In genomic region chr4:140986711-140987395, GRCm38 (mm10) we compare ENCODE assay signal across 8 mouse cellular contexts. TPM values are rescaled to one million over a fixed set of nuclear protein-coding genes. Genes with fewer than 3 reads are reported as not detected.
A peak's percentile ranks its signal among the peaks of the same experiment; 100 is the strongest.
DNase-seq lines count a peak whose midpoint lies in the region; ATAC-seq lines count a peak whose summit lies in the region.

Gene Atp13a2 (plus strand): TSS chr4:140986873.

- peak; percentile 89 for ATAC-seq in hindbrain, embryonic 16.5 days

- no peaks in the 10 kb centered on the region for H3K27me3 ChIP-seq in hindbrain, embryonic 16.5 days (replicated peaks; ENCODE audit: control insufficient read depth, insufficient read depth, low read length)

- H3K9ac ChIP-seq in hindbrain, embryonic 16.5 days (ENCODE audit: low read depth, low read length): peak within 1 kb of the TSS; percentile 98

- peaks cover 48% of the 10 kb centered on the region for H3K79me2 ChIP-seq in macrophage (ENCODE audit: inconsistent target)

- peak within 1 kb of the TSS; percentile 59 for H3K4me2 ChIP-seq in hindbrain, embryonic 16.5 days (ENCODE audit: low read length)

- H3K4me3 ChIP-seq in hindbrain, embryonic 16.5 days (ENCODE audit: low read length): peak within 1 kb of the TSS; percentile 86
- H3K4me3 ChIP-seq in macrophage (ENCODE audit: inconsistent target): peak within 1 kb of the TSS; percentile 94

- no peaks in the 10 kb centered on the region for H3K36me3 ChIP-seq in hindbrain, embryonic 16.5 days (ENCODE audit: control insufficient read depth, insufficient read depth, low read length)
- peaks cover 23% of the 10 kb centered on the region; the same call in 1 of the 2 replicates for H3K36me3 ChIP-seq in macrophage (ENCODE audit: inconsistent target)

- peaks cover 30% of the 10 kb centered on the region for H3K4me1 ChIP-seq in hindbrain, embryonic 16.5 days (ENCODE audit: control insufficient read depth, insufficient read depth, low read depth, low read length)

- H3K27ac ChIP-seq in hindbrain, embryonic 16.5 days (ENCODE audit: low read depth, low read length): peak within 1 kb of the TSS; percentile 83
- H3K27ac ChIP-seq in macrophage: peak within 1 kb of the TSS; percentile 98

- H3K9me3 ChIP-seq in hindbrain, embryonic 16.5 days (ENCODE audit: control insufficient read depth, low read length): no peaks in the 10 kb centered on the region

- DNase-seq in T-cell, adult 2 months (ENCODE audit: low spot score): peak; percentile 81
- DNase-seq in cerebellum, postnatal 36 days: peak; percentile 95 to 96
- peak; percentile 89 for DNase-seq in gastrocnemius, adult 18-20 months (ENCODE audit: low spot score)
- peak; percentile 93 to 96 for DNase-seq in left cerebral cortex, adult 18-20 months (ENCODE audit: low spot score in 2 of 2)
- DNase-seq in right cerebral cortex, adult 18-20 months: peak; percentile 95
- DNase-seq in urinary bladder, postnatal 10 days (ENCODE audit: low spot score): peak; percentile 70

- WGBS in hindbrain, embryonic 16.5 days: 0% methylated on average over 38 of the region's 58 CpGs
- WGBS in macrophage (ENCODE audit: missing documents): under 1% methylated on average over 58 of the region's 58 CpGs

RNA-seq across cellular contexts. Expression of gene Atp13a2, which starts in this region (rescaled TPM):
- 10 to 100 TPM; 16.2 to 21.1 TPM for total RNA-seq in gastrocnemius, adult 18-20 months (2021)
- polyA plus RNA-seq in hindbrain, embryonic 16.5 days (2015; fragmentation: Nextera tagmentation; extraction: Ambion mirVana): 185 and 196 TPM in 2 replicates
- 100 to 1,000 TPM; 140 to 149 TPM for total RNA-seq in left cerebral cortex, adult 18-20 months (2021)
- 1,000 to 10,000 TPM in 2 of 26 experiments, 100 to 1,000 TPM in 22, 10 to 100 TPM in 2; 80.1 to 1,178 (median 596) TPM for total RNA-seq in macrophage (2018; cell fraction: chromatin; rRNA removed)
- 100 to 1,000 TPM; 198 to 483 (median 309) TPM for total RNA-seq in macrophage (2018; cell fraction: cytosol; rRNA removed)
- total RNA-seq in macrophage (2018; cell fraction: nucleus; rRNA removed): 100 to 1,000 TPM in 25 of 26 experiments, 10 to 100 TPM in 1; 81.9 to 812 (median 459) TPM
- 156 to 334 TPM (median 219 TPM) in 3 replicates for polyA plus RNA-seq in macrophage (2018)

Comparison
In these comparisons a context has a peak if more than half of its experiments do, and no peak if none do; other contexts are left out.
1. Peak in every context shown above with its lines: DNase-seq, ATAC-seq, H3K4me3 ChIP-seq and H3K27ac ChIP-seq.
2. RNA of gene Atp13a2 (total RNA-seq): 140 to 149 TPM in left cerebral cortex, adult 18-20 months; 16.2 to 21.1 TPM in gastrocnemius, adult 18-20 months; every median in the first group is over 4 times any median in the second.